Mouse (Mus musculus) ovary, postnatal 10 days (tissue): ENCODE measurements around the gene Gm9970.
"Not testable (repeated sequence)": the region's sequence is repeated elsewhere in the genome, so short reads cannot be mapped to it uniquely, and the experiment has no call there.

Source experiments
- DNase-seq: peaks from one replicate; pipeline ENCODE4 v3.0.0; 2022; ENCODE audit warnings: low spot score

The Gm9970 gene

DNA sequence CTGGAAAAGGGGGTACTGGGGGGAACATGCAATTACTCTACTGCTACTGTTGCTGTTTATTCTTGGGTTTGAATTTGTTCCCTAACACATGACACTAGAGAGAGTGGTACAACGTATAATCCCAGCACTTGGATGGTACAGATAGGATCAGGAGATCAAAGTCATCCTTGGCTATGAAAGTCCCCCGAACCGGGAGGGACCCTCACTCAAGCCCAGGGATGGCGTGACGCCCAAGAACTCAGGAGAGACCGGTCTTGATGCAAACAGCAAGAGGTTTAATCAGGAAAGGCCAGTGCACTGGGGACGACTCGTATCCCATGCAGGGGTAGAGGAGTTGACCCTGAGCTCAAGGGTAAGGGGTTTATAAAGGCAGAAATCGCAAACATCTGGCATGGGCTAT lies 18.3 kb downstream of the Gm9970 start:
- DNase-seq = no peak

- no peak for DNase-seq
Observed at GRCm38 (mm10) chr5:31221304-31221945, 19.6 kb downstream of the Gm9970 start.

DNA sequence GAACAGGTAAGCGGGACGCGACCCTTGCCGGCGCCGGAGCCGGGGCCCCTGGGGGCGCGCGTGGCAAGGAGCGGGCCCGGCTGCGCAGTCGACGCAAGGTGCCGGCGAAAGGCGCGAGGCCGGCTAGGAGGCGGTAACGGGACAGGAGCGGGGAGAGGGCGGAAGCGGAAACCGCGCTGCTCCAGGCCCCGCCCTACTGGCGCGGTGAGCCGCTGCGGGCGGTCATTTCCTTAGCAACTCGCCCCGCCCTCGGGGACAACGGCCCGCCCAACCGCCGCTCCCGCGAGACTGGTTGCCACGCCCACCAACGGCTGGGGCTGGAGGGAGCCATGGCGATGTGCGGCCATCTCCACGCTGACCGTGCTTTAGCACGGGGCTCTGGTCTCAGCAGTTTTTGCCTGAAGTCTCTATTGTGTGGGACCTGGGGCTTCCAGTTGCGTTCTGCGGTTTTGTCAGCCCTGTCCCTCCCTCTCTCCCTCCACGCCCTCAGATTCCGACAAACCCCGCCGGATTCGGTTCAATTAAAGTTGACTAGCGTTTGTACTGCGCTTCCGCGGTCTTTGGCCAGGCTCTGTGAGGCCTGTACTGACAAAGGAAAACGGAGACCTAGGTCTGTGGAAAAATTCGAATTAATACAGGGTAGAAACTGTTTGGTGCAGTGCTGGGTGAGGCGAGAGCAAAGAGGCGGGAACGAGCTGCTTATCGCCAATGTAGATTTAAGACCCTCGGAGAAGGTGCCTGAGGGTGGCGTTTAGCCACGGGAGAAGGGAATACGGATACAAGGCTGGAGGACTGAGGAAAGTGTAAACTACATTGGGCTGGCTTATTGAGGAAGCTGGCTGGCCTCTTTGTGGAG lies 20.4 kb downstream of the Gm9970 start, which contains the start of gene Ppm1g:
Gene Ppm1g (minus strand): TSS at position 240 of the 856 bp plus-strand sequence.
- peak; percentile 97 for DNase-seq

DNA sequence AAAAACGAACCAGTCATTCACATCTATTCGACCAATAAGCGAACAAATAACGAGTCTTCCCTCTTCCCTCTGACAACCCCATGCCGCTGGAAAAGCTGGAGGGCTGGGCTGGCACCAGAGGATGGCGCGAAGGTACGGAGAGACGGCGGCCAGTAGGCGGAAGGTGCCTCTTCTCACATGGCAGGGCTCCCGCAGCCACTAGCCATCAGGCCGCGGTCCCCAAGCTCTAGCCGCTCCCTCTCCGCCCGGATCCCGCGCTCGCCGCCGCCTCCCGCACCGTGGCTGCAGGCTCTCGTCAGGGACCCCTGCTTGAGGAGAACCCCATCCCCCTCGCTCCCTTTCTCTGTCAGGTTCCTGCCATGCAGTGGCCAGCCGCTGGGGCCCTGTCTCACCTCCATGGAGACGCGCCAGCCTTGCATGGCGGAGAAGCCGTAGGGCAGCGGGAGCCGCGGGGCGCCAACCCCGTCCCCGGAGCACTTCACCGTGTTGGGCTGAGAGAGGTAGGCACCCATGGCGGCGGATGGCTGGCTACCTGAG lies 21.1 kb downstream of the Gm9970 start:
- DNase-seq = peak; percentile 40

DNA sequence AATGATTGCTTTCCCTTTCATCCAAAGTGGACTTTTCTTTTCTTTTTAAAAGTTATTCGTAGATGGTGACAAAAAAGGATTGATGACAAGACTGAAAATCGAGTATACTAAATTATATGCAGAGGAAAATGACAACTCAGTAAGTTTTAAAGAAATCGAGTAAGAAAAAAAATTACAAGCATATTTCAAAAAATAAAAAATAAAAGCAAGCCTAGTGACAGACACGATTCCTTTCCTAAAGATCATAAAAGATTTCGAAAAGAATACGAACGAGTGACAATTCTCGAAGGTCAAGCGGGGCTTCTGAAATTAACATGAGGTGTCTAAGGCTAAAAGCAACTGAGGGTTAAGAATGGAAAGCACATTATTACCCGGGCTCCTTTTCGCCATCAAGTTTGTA lies 21.6 kb downstream of the Gm9970 start:
- DNase-seq = no peak

- no peak for DNase-seq
Observed at GRCm38 (mm10) chr5:31219070-31219469, 22.0 kb downstream of the Gm9970 start.

DNA sequence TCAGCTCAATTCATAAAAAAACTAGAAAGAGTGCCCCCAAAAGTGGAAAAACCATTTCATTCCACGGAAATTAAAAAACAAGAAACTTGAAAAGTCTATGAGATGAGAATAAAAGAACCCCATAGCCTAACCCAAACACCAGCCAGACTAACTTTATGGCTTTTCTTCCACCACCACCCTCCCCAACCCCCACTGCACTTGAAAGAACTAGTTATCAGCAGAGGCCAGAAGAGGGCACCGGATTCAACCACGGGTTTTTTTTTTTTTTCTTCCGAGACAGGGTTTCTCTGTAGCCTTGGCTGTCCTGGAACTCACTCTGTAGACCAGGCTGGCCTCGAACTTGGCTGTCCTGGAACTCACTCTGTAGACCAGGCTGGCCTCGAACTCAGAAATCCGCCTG lies 22.7 kb downstream of the Gm9970 start:
- no peak for DNase-seq

DNA sequence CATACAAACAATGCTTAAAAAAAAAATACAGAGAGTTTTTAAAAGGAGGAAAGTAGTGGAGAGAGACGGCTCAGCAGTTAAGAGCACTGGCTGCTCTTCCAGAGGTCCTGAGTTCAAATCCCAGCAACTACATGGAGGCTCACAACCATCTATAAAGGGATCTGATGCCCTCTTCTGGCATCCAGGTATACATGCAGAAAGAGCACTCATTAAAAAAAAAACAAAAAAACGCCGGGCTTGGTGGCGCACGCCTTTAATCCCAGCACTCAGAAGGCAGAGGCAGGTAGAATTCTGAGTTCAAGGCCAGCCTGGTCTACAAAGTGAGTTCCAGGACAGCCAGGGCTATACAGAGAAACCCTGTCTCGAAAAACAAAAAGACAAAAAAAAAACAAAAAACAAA lies 24.5 kb downstream of the Gm9970 start:
- not testable (repeated sequence) for DNase-seq

DNA sequence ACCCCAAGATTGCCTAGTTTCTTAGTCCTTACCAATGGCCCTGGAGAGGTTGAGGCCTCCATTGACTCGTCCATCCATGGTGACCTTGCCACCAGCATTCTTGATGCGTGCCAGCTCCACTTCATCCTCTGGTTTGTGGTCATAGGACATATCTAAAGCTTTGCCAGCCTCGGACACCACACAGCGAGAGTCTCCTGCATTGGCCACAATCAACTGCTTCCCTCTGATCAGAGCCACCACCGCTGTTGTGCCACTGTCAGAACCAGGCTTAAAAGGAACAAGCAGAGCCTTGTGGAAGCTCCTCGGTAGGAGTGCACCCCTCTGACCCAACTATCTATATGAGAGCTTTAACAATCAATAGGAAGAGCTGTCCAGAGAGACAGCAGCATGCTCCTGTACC lies 36.6 kb downstream of the Gm9970 start:
- DNase-seq = no peak

- DNase-seq = no peak
Observed at GRCm38 (mm10) chr5:31203866-31204265, 37.2 kb downstream of the Gm9970 start.

DNA sequence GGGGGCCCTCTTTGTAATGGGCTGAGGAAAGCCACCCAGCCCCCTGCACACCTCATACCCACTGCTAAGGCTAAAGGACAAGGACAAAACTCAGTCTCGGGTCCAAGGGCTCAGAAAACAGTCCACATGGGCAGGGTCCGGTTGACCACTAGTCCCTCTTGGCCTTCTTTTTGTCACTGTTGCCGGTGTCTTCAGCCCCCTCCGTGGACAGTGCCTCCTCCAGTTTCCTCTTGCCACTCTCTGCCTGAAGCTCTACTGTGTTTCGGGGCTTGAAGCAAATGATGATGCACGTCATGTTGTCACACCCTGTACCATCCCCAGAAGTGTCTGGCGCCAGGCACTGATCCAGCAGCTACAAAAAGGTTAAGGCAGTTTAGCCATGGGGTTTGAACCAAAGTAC lies 38.1 kb downstream of the Gm9970 start:
- no peak for DNase-seq

DNA sequence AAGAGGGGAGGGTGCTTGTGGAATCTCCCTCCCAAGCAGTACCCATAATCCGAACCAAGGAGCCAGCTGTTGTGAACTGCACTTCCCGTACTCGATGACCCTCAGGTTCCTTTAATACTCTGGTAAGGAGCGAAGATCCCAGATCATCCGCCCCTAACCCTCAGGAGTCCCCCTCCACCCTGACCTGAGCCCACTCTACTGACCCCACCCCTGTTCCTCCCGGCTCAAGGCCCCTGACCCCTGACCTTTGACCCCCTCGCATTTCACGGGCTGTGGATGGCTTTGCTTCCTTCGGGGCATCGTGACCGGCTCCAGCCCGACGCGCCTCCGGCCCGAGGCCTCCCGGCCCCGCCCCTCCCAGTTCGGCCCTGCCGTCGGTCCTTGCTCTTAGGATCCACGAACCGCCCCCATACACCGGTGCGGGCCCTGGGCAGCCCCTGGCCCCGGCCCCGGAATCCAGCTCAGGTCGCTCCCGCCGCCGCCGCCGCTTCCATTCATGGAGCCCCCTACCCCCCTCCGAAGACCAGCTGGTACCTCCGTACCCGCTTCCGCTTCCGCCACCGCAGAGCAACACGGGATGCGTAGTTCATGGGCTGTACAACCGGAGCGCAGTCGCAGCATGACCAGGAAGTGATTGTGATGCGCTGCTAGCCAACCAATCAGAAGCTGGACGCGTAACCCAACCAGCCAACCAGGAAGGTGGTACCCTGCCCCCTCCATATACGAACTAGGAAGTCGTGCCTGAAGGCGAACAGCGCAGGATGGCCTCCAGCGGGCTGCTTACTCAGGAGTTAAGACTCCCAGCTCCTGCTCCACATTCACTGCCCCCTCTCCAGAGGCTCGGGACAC lies 39.1 kb downstream of the Gm9970 start, which contains the start of gene Zfp513:
Gene Zfp513 (minus strand): TSS at position 562 of the 849 bp plus-strand sequence.
- DNase-seq = peak; percentile 80

GRCm38 (mm10) chr5:31201042-31201741 lies 39.8 kb downstream of the Gm9970 start:
- DNase-seq = no peak

DNA sequence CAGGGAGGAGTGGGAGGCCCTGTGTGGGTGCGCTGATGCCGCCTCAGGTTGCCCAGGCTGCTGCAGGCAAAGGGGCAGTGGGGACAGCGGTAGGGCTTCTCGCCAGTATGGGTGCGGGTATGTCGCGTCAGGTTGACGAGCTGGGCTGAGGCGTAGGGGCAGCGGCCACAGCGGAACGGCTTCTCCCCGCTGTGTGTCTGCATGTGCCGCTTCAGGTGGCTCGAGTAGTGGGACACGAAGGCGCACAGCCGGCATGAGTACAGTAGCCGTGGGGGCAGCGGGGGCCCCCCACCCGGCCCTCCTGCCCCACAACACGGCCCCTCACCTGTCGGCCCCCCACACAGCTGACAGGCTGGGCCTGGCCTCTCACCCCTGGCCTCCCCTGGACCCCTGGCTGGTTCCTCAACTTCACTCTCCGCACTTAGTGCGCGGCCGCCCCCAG lies 40.7 kb downstream of the Gm9970 start:
- no peak for DNase-seq

DNA sequence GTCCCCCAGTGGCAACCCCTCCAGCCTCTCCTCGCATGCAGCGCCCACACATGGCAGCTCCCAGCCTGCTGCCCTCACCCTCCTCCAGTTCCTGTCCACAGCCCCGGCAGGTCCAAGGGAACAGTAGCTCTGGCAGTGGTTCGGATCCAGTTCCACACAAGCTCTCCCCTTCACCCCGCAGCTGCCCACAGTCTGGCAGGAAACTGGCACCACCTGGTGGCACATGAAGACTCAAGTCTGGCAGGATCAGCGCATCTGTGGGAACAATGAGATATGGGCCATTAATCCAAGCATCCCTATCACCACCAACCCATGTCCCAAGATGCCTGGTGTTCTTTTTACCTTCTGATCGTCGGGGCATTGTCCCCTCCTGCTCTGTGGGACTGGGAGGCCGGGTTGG lies 41.1 kb downstream of the Gm9970 start:
- no peak for DNase-seq

DNA sequence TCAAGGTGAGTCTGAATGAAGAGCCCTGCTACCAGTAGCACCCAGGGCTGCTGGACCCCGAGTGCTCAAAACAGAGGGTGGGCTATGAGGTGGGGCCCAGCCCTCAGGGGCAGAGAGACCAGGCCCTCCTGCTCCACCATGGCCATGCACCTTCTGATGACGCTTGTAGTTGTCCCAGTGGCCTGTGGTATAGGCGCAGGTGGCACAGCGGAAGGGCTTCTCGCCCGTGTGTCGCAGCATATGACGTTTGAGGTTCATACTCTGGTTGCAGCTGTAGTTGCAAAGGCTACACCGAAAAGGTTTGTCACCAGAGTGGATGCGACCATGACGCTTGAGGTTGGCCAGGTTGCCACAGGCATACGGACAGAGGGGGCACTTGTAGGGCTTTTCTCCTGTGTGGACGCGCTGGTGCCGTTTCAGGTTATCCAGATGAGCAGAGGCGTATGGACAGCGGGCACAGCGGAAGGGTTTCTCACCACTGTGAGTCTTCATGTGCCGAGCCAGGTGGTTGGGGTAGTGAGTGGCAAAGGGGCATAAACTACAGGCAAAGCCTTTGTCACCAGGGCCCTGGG lies 41.6 kb downstream of the Gm9970 start:
- DNase-seq = no peak

DNA sequence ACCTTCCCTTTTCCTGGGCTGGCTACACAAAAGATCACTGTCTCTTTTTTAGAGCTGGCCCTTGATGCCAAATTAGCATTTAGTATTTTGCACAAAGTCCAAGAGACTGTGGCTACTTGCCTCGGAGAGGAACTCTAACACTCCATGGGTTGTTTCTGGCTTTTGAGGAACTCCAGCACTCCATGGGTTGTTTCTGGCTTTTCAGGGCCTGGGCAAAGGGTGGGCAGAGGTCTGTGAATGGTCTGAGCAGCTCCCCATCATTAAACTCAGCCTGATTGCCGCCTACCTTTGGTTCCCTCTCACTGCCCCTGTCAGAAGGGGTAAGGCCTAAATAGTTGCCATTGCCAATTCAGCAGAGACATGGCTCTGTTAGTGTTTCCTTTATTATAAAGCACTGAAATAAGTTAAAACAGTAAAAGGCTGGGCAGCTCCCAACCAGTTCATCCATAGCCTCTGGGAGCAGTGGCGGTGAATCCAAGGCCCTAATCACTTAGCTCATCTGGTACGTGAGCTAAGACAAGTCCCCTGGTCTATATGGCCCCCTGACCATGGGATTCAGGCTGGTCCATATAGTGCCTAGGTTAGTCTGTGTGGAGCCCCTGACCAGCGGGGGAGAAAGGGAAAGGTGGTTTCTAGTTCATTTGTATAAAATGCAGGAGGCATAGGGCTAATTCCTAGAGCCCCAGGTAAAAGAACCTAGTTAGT lies 42.3 kb downstream of the Gm9970 start:
- no peak for DNase-seq

DNA sequence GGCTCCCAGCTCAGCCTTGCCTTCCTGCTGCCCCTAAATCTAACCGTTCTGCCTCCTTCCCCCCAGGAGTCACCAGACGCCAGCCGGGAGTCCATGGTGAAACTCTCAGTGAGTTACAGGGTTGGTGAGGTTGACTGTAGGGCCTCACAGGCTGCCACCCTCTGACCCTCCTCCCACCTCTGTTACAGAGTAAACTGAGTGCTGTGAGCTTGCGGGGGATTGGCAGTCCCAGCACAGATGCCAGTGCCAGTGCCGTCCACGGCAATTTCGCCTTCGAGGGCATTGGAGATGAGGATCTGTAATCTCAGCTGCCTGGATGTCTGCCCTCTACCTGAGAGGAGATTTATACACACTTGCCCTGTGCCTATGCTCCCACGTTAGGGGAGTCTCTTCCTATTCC lies 42.9 kb downstream of the Gm9970 start:
- no peak for DNase-seq

- DNase-seq = no peak
Observed at GRCm38 (mm10) chr5:31197072-31197471, 44.0 kb downstream of the Gm9970 start.

DNA sequence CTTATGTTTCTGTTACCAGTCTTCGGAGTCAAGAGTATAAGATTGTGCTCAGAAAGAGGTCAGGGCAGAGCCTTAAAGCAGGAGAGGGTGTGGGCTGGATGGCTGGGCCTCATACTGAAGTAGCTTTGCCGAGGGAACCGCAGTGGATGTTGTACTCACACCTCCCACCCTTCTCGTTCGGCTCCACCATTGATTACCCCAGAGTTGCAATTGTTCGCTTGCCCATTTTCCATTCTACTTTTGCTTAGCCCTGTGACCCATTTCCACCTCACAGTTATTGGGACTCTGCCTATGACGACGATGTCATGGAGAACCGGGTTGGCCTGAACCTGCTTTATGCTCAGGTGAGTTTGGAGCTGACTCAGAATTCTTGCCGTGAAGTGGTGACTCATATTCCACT lies 44.8 kb downstream of the Gm9970 start:
- no peak for DNase-seq

GRCm38 (mm10) chr5:31195671-31196070 lies 45.4 kb downstream of the Gm9970 start:
- no peak for DNase-seq
